ENCODE assay signal across 9 mouse cellular contexts in genomic region chr3:90247630-90247959, GRCm38 (mm10). TPM values are rescaled to one million over a fixed set of nuclear protein-coding genes. Genes with fewer than 3 reads are reported as not detected.
DNase-seq lines count a peak whose midpoint lies in the region; ATAC-seq and TF ChIP-seq lines count a peak whose summit lies in the region.
"Had no signal": no experiment of that assay in that cellular context is flagged by ENCODE, and none has a peak within 500 bp of the region (broad histone marks: within the 10 kb centered on the region; RNA-seq: fewer than 3 reads in every experiment).

No protein-coding gene starts in this region.

- H3K9me3 ChIP-seq in heart, embryonic 11.5 days (replicated peaks; ENCODE audit: control insufficient read depth, low read length) = no peaks in the 10 kb centered on the region
- H3K9me3 ChIP-seq in CH12.LX (replicated peaks; ENCODE audit: low read length) = no peaks in the 10 kb centered on the region
- no peaks in the 10 kb centered on the region for H3K9me3 ChIP-seq in forebrain, embryonic 11.5 days (ENCODE audit: control insufficient read depth, low read length)
- no peaks in the 10 kb centered on the region for H3K9me3 ChIP-seq in liver, embryonic 13.5 days (replicated peaks)

- dilution Hi-C loops in CH12.LX (cut with MboI; ENCODE audit: extremely low pct_ligation_motif_present, extremely low pct_unique_long_range_greater_than_20kb, low sequenced_read_pairs) = no loop called here

- no peak for TF ChIP-seq RAD21 in CH12.LX (IDR thresholded peaks at IDR 0.05; ENCODE audit: low read depth, low read length)

- peak overlapping the region; percentile 89 for H3K9ac ChIP-seq in heart, embryonic 11.5 days (ENCODE audit: low read depth, low read length)
- peak overlapping the region; percentile 76 for H3K9ac ChIP-seq in CH12.LX (ENCODE audit: insufficient read depth, low read depth)
- peak overlapping the region; percentile 51 for H3K9ac ChIP-seq in forebrain, embryonic 11.5 days (ENCODE audit: low read length)
- peak overlapping the region; percentile 85 for H3K9ac ChIP-seq in liver, embryonic 13.5 days

- H3K4me3 ChIP-seq in heart, embryonic 11.5 days (ENCODE audit: low read depth, low read length) = peak overlapping the region; percentile 81
- peak overlapping the region; percentile 41 to 47 (median 46) for H3K4me3 ChIP-seq in CH12.LX (replicated peaks in 1 of 3; ENCODE audit: low read depth in 2 of 3, low read length in 2 of 3, poor library complexity in 1 of 3)
- H3K4me3 ChIP-seq in forebrain, embryonic 11.5 days (ENCODE audit: low read depth, low read length) = peak overlapping the region; percentile 55
- peak overlapping the region; percentile 78 for H3K4me3 ChIP-seq in liver, embryonic 13.5 days (replicated peaks)

- peaks cover 2% of the 10 kb centered on the region; the same call in 1 of the 2 replicates for H3K36me3 ChIP-seq in heart, embryonic 11.5 days (ENCODE audit: control insufficient read depth, insufficient read depth, low read length)
- peaks cover 15 to 21% of the 10 kb centered on the region in 2 experiments for H3K36me3 ChIP-seq in CH12.LX (replicated peaks in 1 of 2; ENCODE audit: control insufficient read depth in 1 of 2, insufficient read depth in 1 of 2, low read length in 1 of 2)
- no peaks in the 10 kb centered on the region; the same call in 1 of the 2 replicates for H3K36me3 ChIP-seq in forebrain, embryonic 11.5 days (ENCODE audit: control insufficient read depth, insufficient read depth, low read length)
- H3K36me3 ChIP-seq in liver, embryonic 13.5 days = peaks cover 15% of the 10 kb centered on the region

- peaks cover 16% of the 10 kb centered on the region for H3K79me2 ChIP-seq in CH12.LX (replicated peaks; ENCODE audit: control insufficient read depth, extremely low read depth, insufficient read depth, poor library complexity, severe bottlenecking)

- intact Hi-C loops in heart, postnatal 36 days (cut with DNase I) = no loop called here

- in situ Hi-C loops in CH12.LX (cut with MboI; ENCODE audit: low pct_ligation_motif_present, low pct_unique_long_range_greater_than_20kb, low sequenced_read_pairs) = no loop called here

- H3K27me3 ChIP-seq in heart, embryonic 11.5 days (ENCODE audit: control insufficient read depth, insufficient read depth, low read length) = no peaks in the 10 kb centered on the region
- no peaks in the 10 kb centered on the region for H3K27me3 ChIP-seq in CH12.LX (replicated peaks)
- no peaks in the 10 kb centered on the region for H3K27me3 ChIP-seq in forebrain, embryonic 11.5 days (ENCODE audit: control insufficient read depth, insufficient read depth, low read length)
- H3K27me3 ChIP-seq in liver, embryonic 13.5 days = no peaks in the 10 kb centered on the region

- no peak for DNase-seq in heart, postnatal 36 days
- no peak for DNase-seq in CH12.LX (ENCODE audit: extremely low read depth)
- no peak for DNase-seq in forebrain, embryonic 11.5 days (ENCODE audit: low spot score)
- no peak for DNase-seq in liver, embryonic 13.5 days
- no peak for DNase-seq in right cerebral cortex, postnatal 14 days
- DNase-seq in layer of hippocampus, adult 8-10 months (ENCODE audit: low spot score in 2 of 2) = no peak
- DNase-seq in Muller cell, postnatal 12 days (ENCODE audit: inconsistent ontology term) = no peak

- peak overlapping the region; percentile 95 for H3K27ac ChIP-seq in heart, embryonic 11.5 days (ENCODE audit: low read depth, low read length)
- peak overlapping the region; percentile 60 for H3K27ac ChIP-seq in CH12.LX (ENCODE audit: insufficient read depth, low read depth)
- H3K27ac ChIP-seq in forebrain, embryonic 11.5 days (ENCODE audit: low read depth, low read length) = peak overlapping the region; percentile 74
- H3K27ac ChIP-seq in liver, embryonic 13.5 days = peak overlapping the region; percentile 71

- peak overlapping the region; percentile 93 for H3K4me2 ChIP-seq in heart, embryonic 11.5 days
- peak overlapping the region; percentile 96 for H3K4me2 ChIP-seq in CH12.LX (ENCODE audit: insufficient read depth, low read depth, poor library complexity, severe bottlenecking)
- peak overlapping the region; percentile 50 for H3K4me2 ChIP-seq in forebrain, embryonic 11.5 days (ENCODE audit: low read depth, low read length, severe bottlenecking)
- peak overlapping the region; percentile 97 for H3K4me2 ChIP-seq in liver, embryonic 13.5 days

- no peak for TF ChIP-seq POLR2A in CH12.LX (IDR thresholded peaks at IDR 0.05; ENCODE audit: low read depth, low read length)

- WGBS in heart, embryonic 11.5 days (ENCODE audit: insufficient replicate concordance) = 3% methylated on average over 3 of the region's 3 CpGs
- WGBS in forebrain, embryonic 11.5 days = 0% methylated on average over 3 of the region's 3 CpGs
- 6% methylated on average over 3 of the region's 3 CpGs for WGBS in liver, embryonic 13.5 days (ENCODE audit: insufficient replicate concordance)

- ATAC-seq in heart, embryonic 11.5 days (replicated peaks; ENCODE audit: insufficient number of reproducible peaks, low FRiP score, low TSS enrichment) = no peak
- ATAC-seq in forebrain, embryonic 11.5 days (replicated peaks; ENCODE audit: low FRiP score) = peak; percentile 14
- ATAC-seq in liver, embryonic 13.5 days (ENCODE audit: low read depth) = no peak

- TF ChIP-seq EP300 in CH12.LX (IDR thresholded peaks at IDR 0.05; ENCODE audit: low read length) = no peak

- no peak for TF ChIP-seq CTCF in CH12.LX (conservative IDR thresholded peaks at IDR 0.05 in 1 of 2, IDR thresholded peaks at IDR 0.05 in 1 of 2; ENCODE audit: low read depth in 2 of 2, low read length in 2 of 2)

- H3K4me1 ChIP-seq in heart, embryonic 11.5 days (ENCODE audit: control insufficient read depth, insufficient read depth, low read length) = peaks cover 12% of the 10 kb centered on the region
- peaks cover 3 to 43% of the 10 kb centered on the region in 2 experiments; a peak in 3 of 4 replicates for H3K4me1 ChIP-seq in CH12.LX (ENCODE audit: control insufficient read depth in 1 of 2, insufficient read depth in 2 of 2)
- H3K4me1 ChIP-seq in forebrain, embryonic 11.5 days (replicated peaks; ENCODE audit: control insufficient read depth, insufficient read depth, low read length) = peaks cover 11% of the 10 kb centered on the region
- H3K4me1 ChIP-seq in liver, embryonic 13.5 days (replicated peaks) = peaks cover 44% of the 10 kb centered on the region

TF ChIP-seq in CH12.LX, 34 proteins besides CTCF, POLR2A, EP300 and RAD21:
- 0 out of 2 replicates have a peak, but pooled peaks have one; percentile 38 for TF ChIP-seq IRF4 (IDR thresholded peaks at IDR 0.05; ENCODE audit: low read depth, low read length)
- no peak for TF ChIP-seq HCFC1 (IDR thresholded peaks at IDR 0.05; ENCODE audit: low read depth, low read length)

RNA-seq across cellular contexts. Expression of gene Slc39a1, which starts 0.4 kb away (rescaled TPM):
- polyA plus RNA-seq in heart, embryonic 11.5 days (2014; fragmentation: Nextera tagmentation; extraction: Ambion mirVana) = 74.0 and 80.8 TPM in 2 replicates
- total RNA-seq in heart, postnatal 36 days (2021) = 10 to 100 TPM; 82.5 to 90.4 TPM
- total RNA-seq in CH12.LX (2012; rRNA removed) (42.2 and 44.4 TPM in 2 replicates), CH12.LX (2014; rRNA removed) (22.9 and 23.8 TPM in 2 replicates)
- polyA plus RNA-seq in CH12.LX (2012; ENCODE audit: insufficient read length, low read depth) = 40.4 and 40.7 TPM in 2 replicates
- polyA plus RNA-seq in forebrain, embryonic 11.5 days (2014; fragmentation: Nextera tagmentation; extraction: Ambion mirVana) = 57.5 and 58.5 TPM in 2 replicates
- 31.6 and 34.1 TPM in 2 replicates for polyA plus RNA-seq in liver, embryonic 13.5 days (2015; fragmentation: Nextera tagmentation; extraction: Ambion mirVana)
- total RNA-seq in layer of hippocampus, adult 8-10 months (2022) = 10 to 100 TPM; 43.0 to 64.2 (median 50.4) TPM

RNA-seq across cellular contexts. Expression of gene Creb3l4, which starts 4.3 kb away (rescaled TPM):
- polyA plus RNA-seq in heart, embryonic 11.5 days (2014; fragmentation: Nextera tagmentation; extraction: Ambion mirVana) = 2.3 and 2.6 TPM in 2 replicates
- not detected for total RNA-seq in heart, postnatal 36 days (2021)
- total RNA-seq in CH12.LX (2012; rRNA removed) (0.25 and 0.89 TPM in 2 replicates), CH12.LX (2014; rRNA removed) (0.21 and 0.72 TPM in 2 replicates)
- 0.59 and 0.70 TPM in 2 replicates for polyA plus RNA-seq in CH12.LX (2012; ENCODE audit: insufficient read length, low read depth)
- 6.0 and 6.2 TPM in 2 replicates for polyA plus RNA-seq in forebrain, embryonic 11.5 days (2014; fragmentation: Nextera tagmentation; extraction: Ambion mirVana)
- 0.36 and 0.41 TPM in 2 replicates for polyA plus RNA-seq in liver, embryonic 13.5 days (2015; fragmentation: Nextera tagmentation; extraction: Ambion mirVana)
- under 1 TPM in 2 of 4 experiments, not detected in 2; 0.23 to 0.45 TPM for total RNA-seq in layer of hippocampus, adult 8-10 months (2022)
- total RNA-seq: hematopoietic stem cell, adult 5-6 weeks had no signal

RNA-seq across cellular contexts. Expression of gene Crtc2, which starts 6.4 kb away (rescaled TPM):
- 7.5 and 11.6 TPM in 2 replicates for polyA plus RNA-seq in heart, embryonic 11.5 days (2014; fragmentation: Nextera tagmentation; extraction: Ambion mirVana)
- total RNA-seq in heart, postnatal 36 days (2021) = 10 to 100 TPM; 18.2 to 20.8 TPM
- total RNA-seq in CH12.LX (2012; rRNA removed) (13.5 and 14.1 TPM in 2 replicates), CH12.LX (2014; rRNA removed) (5.4 and 6.1 TPM in 2 replicates)
- polyA plus RNA-seq in CH12.LX (2012; ENCODE audit: insufficient read length, low read depth) = 62.1 and 69.8 TPM in 2 replicates
- 13.7 and 14.6 TPM in 2 replicates for polyA plus RNA-seq in forebrain, embryonic 11.5 days (2014; fragmentation: Nextera tagmentation; extraction: Ambion mirVana)
- 4.2 and 7.6 TPM in 2 replicates for polyA plus RNA-seq in liver, embryonic 13.5 days (2015; fragmentation: Nextera tagmentation; extraction: Ambion mirVana)
- 10 to 100 TPM; 39.7 to 43.8 (median 42.8) TPM for total RNA-seq in layer of hippocampus, adult 8-10 months (2022)

RNA-seq across cellular contexts. Expression of gene Jtb, which starts 16.2 kb away (rescaled TPM):
- 90.7 and 95.8 TPM in 2 replicates for polyA plus RNA-seq in heart, embryonic 11.5 days (2014; fragmentation: Nextera tagmentation; extraction: Ambion mirVana)
- 10 to 100 TPM; 43.8 to 48.9 TPM for total RNA-seq in heart, postnatal 36 days (2021)
- total RNA-seq in CH12.LX (2012; rRNA removed) = 50.8 and 62.9 TPM in 2 replicates
- 54.2 and 70.3 TPM in 2 replicates for total RNA-seq in CH12.LX (2014; rRNA removed)
- polyA plus RNA-seq in CH12.LX (2012; ENCODE audit: insufficient read length, low read depth) = 67.4 and 73.6 TPM in 2 replicates
- polyA plus RNA-seq in forebrain, embryonic 11.5 days (2014; fragmentation: Nextera tagmentation; extraction: Ambion mirVana) = 103 and 110 TPM in 2 replicates
- 59.5 and 61.1 TPM in 2 replicates for polyA plus RNA-seq in liver, embryonic 13.5 days (2015; fragmentation: Nextera tagmentation; extraction: Ambion mirVana)
- 10 to 100 TPM; 36.9 to 38.2 (median 37.4) TPM for total RNA-seq in layer of hippocampus, adult 8-10 months (2022)

RNA-seq across cellular contexts. Expression of gene Dennd4b, which starts 17.4 kb away (rescaled TPM):
- polyA plus RNA-seq in heart, embryonic 11.5 days (2014; fragmentation: Nextera tagmentation; extraction: Ambion mirVana) = 4.1 and 4.4 TPM in 2 replicates
- 10 to 100 TPM; 34.0 to 34.5 TPM for total RNA-seq in heart, postnatal 36 days (2021)
- total RNA-seq in CH12.LX (2012; rRNA removed) = 27.8 and 28.1 TPM in 2 replicates
- 9.4 and 9.8 TPM in 2 replicates for total RNA-seq in CH12.LX (2014; rRNA removed)
- 34.4 and 45.3 TPM in 2 replicates for polyA plus RNA-seq in CH12.LX (2012; ENCODE audit: insufficient read length, low read depth)
- polyA plus RNA-seq in forebrain, embryonic 11.5 days (2014; fragmentation: Nextera tagmentation; extraction: Ambion mirVana) = 6.8 and 7.0 TPM in 2 replicates
- 1.6 and 2.0 TPM in 2 replicates for polyA plus RNA-seq in liver, embryonic 13.5 days (2015; fragmentation: Nextera tagmentation; extraction: Ambion mirVana)
- total RNA-seq in layer of hippocampus, adult 8-10 months (2022) = 10 to 100 TPM; 32.8 to 38.7 (median 33.0) TPM
